Comparison of ENCODE assay signal across 20 mouse cellular contexts in genomic region chr5:77589252-77589651, GRCm38 (mm10).
"Had no signal": no experiment of that assay in that cellular context is flagged by ENCODE, and none has a peak within 500 bp of the region (broad histone marks: within the 10 kb centered on the region; RNA-seq: fewer than 3 reads in every experiment).

No protein-coding gene starts in this region.

- H3K27me3 ChIP-seq: intestine, embryonic 15.5 days; kidney, embryonic 15.5 days; liver, embryonic 13.5 days; megakaryocyte, embryonic 14.5 days; midbrain, embryonic 13.5 days; neural tube, embryonic 13.5 days had no signal

- H3K9me3 ChIP-seq: intestine, embryonic 15.5 days; kidney, embryonic 15.5 days; midbrain, embryonic 10.5 days; midbrain, embryonic 13.5 days had no signal

- H3K4me3 ChIP-seq: intestine, embryonic 15.5 days; kidney, embryonic 15.5 days; liver, embryonic 13.5 days; megakaryocyte, embryonic 14.5 days; midbrain, embryonic 10.5 days; midbrain, embryonic 13.5 days; myocyte; neural tube, embryonic 13.5 days had no signal

- DNase-seq: kidney, adult 11 months; kidney, adult 8-10 months; kidney, postnatal 10 days; kidney, postnatal 36 days; layer of hippocampus, postnatal 36 days; liver, embryonic 13.5 days; lung, adult 2 months; retina, postnatal 1 day; right cerebral cortex, postnatal 25 days; spleen, adult 18-20 months; thymus, adult 18-20 months; thymus, postnatal 36 days had no signal

- H3K9ac ChIP-seq: intestine, embryonic 15.5 days; kidney, embryonic 15.5 days; liver, embryonic 13.5 days; midbrain, embryonic 13.5 days; neural tube, embryonic 13.5 days had no signal

- H3K4me2 ChIP-seq: intestine, embryonic 15.5 days; kidney, embryonic 15.5 days; liver, embryonic 13.5 days; midbrain, embryonic 13.5 days; neural tube, embryonic 13.5 days had no signal

- H3K4me1 ChIP-seq: intestine, embryonic 15.5 days; kidney, embryonic 15.5 days; liver, embryonic 13.5 days; megakaryocyte, embryonic 14.5 days; midbrain, embryonic 10.5 days; midbrain, embryonic 13.5 days; neural tube, embryonic 13.5 days had no signal

- H3K27ac ChIP-seq: intestine, embryonic 15.5 days; kidney, embryonic 15.5 days; liver, embryonic 13.5 days; midbrain, embryonic 10.5 days; midbrain, embryonic 13.5 days; neural tube, embryonic 13.5 days had no signal

- ATAC-seq: intestine, embryonic 15.5 days; midbrain, embryonic 13.5 days; midbrain, embryonic 16.5 days had no signal

- H3K36me3 ChIP-seq: intestine, embryonic 15.5 days; kidney, embryonic 15.5 days; liver, embryonic 13.5 days; midbrain, embryonic 10.5 days; midbrain, embryonic 13.5 days; neural tube, embryonic 13.5 days had no signal
